Mouse (Mus musculus): ENCODE results near the gene Mecr.
"Not testable (repeated sequence)": the region's sequence is repeated elsewhere in the genome, so short reads cannot be mapped to it uniquely, and the experiment has no call there.

Gene Mecr

DNA sequence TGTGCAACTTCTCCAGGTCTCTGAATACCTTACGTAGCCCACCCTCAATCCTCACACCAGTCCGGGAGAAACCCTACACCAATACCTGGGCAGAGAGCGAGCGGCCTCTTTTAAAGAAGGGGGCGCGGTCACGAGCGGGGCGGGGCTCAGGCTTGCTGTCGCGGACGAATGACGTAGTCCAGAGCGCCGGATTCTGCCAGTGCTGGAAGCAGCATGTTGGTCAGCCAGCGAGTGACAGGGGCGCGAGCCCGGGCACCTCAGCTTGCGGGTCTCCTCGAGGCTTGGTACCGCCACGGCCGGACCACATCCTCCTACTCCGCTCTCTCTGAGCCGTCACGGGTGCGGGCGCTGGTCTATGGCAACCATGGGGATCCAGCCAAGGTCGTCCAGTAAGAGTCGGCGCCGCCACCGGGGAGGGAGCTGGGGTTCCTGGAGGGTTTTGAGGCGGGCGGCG lies at the start of gene Mecr:
TSS of gene Mecr (plus strand) at position 181 of the 454 bp plus-strand sequence.
- peak; percentile 91 for DNase-seq (ENCODE audit: low read depth, low spot score)
- no peaks in the 10 kb centered on the region for H3K36me3 ChIP-seq (ENCODE audit: control insufficient read depth, insufficient read depth, low read length, poor library complexity, severe bottlenecking)
- H3K27me3 ChIP-seq (ENCODE audit: control insufficient read depth, insufficient read depth, low read length, poor library complexity, severe bottlenecking) = peaks cover 2% of the 10 kb centered on the region

- no peak for DNase-seq (ENCODE audit: low read depth, low spot score)
- H3K27me3 ChIP-seq (ENCODE audit: control insufficient read depth, insufficient read depth, low read length, poor library complexity, severe bottlenecking) = no peaks in the 10 kb centered on the region; the same call in 1 of the 2 replicates
- no peaks in the 10 kb centered on the region for H3K36me3 ChIP-seq (ENCODE audit: control insufficient read depth, insufficient read depth, low read length, poor library complexity, severe bottlenecking)
Observed at GRCm38 (mm10) chr4:131796312-131797080, 46.8 kb upstream of the Mecr start.

DNA sequence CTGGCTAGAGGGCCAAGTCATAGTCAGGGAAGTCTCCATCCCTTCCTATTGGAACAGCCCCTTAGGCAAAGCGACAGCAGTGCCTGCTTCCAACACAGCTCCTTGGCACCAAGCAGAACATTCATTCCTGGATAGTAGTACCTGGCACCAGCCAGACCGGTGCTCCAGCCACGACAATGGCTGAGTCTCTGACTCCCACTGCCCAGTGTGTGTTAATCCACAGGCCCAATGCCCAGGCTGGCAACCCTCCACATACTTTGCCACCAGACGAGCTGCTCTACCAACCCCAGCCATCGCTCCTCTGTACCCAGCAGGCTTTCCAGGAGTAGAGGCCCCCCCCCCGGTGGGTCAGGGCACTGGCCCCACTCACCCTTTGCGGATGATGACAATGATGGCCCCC lies 45.8 kb upstream of the Mecr start:
- H3K36me3 ChIP-seq (ENCODE audit: control insufficient read depth, insufficient read depth, low read length, poor library complexity, severe bottlenecking) = no peaks in the 10 kb centered on the region
- DNase-seq (ENCODE audit: low read depth, low spot score) = no peak
- no peaks in the 10 kb centered on the region; the same call in 1 of the 2 replicates for H3K27me3 ChIP-seq (ENCODE audit: control insufficient read depth, insufficient read depth, low read length, poor library complexity, severe bottlenecking)

DNA sequence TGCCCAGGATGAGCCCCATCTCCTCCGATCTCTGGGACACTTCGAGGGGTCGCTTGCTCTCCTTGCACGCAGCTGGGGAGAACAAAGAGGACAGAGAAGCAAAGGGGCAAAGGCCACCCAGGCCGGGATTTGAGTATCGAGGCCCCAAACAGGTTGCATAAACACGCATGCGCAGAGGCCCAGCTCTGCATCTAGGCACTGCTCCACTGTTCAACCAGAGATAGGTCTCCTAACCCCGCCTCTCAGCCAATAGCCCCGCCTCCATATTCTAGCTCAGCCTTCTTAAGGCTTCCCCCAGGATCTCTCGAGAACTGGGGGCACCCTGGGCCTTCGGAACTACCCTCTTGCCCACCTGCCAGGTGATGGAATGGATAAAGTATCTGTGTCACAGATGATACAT lies 45.4 kb upstream of the Mecr start:
- Histone ChIP-seq H3K36me3 (ENCODE audit: control insufficient read depth, insufficient read depth, low read length, poor library complexity, severe bottlenecking) (no peaks in the 10 kb centered on the region), H3K27me3 (ENCODE audit: control insufficient read depth, insufficient read depth, low read length, poor library complexity, severe bottlenecking) (no peaks in the 10 kb centered on the region; the same call in 1 of the 2 replicates)
- no peak for DNase-seq (ENCODE audit: low read depth, low spot score)

DNA sequence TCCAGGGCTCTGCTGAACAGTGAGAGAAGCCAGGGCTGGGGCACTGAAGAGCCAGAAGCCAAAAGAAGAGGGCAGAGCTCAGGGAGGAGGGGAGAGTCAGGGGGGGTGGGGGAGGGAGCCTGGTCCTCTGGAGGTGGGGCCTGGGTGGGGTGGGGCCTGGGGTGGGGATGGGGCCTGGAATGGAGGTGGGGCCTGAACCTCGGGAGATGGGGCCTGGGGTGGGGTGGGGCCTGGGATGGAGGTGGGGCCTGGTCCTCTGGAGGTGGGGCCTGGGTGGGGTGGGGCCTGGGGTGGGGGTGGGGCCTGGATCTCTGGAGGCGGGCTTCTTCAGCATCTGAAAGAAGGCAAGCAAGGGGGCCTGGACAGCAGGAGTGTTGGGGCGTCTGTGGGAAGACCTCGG lies 44.3 kb upstream of the Mecr start:
- Histone ChIP-seq H3K36me3 (ENCODE audit: control insufficient read depth, insufficient read depth, low read length, poor library complexity, severe bottlenecking) (no peaks in the 10 kb centered on the region), H3K27me3 (ENCODE audit: control insufficient read depth, insufficient read depth, low read length, poor library complexity, severe bottlenecking) (no peaks in the 10 kb centered on the region)
- no peak for DNase-seq (ENCODE audit: low read depth, low spot score)

- DNase-seq (ENCODE audit: low read depth, low spot score) = no peak
- no peaks in the 10 kb centered on the region for H3K27me3 ChIP-seq (ENCODE audit: control insufficient read depth, insufficient read depth, low read length, poor library complexity, severe bottlenecking)
- no peaks in the 10 kb centered on the region for H3K36me3 ChIP-seq (ENCODE audit: control insufficient read depth, insufficient read depth, low read length, poor library complexity, severe bottlenecking)
Observed at GRCm38 (mm10) chr4:131803846-131804245, 39.4 kb upstream of the Mecr start.

DNA sequence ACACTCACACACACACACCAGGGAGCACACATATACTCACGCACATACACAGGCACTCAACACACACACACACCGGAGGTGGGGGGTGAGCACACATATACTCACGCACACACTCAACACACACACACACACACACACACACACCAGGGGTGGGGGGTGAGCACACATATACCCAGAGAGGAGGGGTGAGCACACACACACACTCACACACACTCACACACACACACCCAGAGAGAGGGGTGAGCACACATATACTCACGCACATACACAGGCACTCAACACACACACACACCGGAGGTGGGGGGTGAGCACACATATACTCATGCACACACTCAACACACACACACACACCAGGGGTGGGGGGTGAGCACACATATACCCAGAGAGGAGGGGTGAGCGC lies 38.5 kb upstream of the Mecr start:
- DNase-seq (ENCODE audit: low read depth, low spot score); H3K36me3 ChIP-seq (ENCODE audit: control insufficient read depth, insufficient read depth, low read length, poor library complexity, severe bottlenecking); H3K27me3 ChIP-seq (ENCODE audit: control insufficient read depth, insufficient read depth, low read length, poor library complexity, severe bottlenecking): not testable (repeated sequence)

DNA sequence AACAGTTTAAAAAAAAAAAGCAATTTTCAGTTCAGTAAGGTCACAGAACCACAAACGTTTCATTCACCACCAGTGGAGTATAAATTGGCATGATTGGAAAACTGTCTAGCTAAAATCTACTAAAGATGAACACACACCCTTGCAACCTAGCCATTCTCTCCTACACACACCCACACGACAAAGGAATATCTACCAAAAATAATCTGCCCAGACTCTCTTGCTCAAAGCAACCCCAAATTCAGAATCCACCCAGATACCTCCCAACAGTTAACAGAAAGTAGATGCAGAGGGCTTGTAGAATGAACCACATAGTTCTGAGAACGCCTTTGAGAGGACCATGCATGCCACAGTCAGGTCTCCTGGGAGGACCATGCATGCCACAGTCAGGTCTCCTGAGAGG lies 38.0 kb upstream of the Mecr start:
- Histone ChIP-seq H3K27me3 (ENCODE audit: control insufficient read depth, insufficient read depth, low read length, poor library complexity, severe bottlenecking) (no peaks in the 10 kb centered on the region), H3K36me3 (ENCODE audit: control insufficient read depth, insufficient read depth, low read length, poor library complexity, severe bottlenecking) (no peaks in the 10 kb centered on the region)
- DNase-seq (ENCODE audit: low read depth, low spot score) = no peak

DNA sequence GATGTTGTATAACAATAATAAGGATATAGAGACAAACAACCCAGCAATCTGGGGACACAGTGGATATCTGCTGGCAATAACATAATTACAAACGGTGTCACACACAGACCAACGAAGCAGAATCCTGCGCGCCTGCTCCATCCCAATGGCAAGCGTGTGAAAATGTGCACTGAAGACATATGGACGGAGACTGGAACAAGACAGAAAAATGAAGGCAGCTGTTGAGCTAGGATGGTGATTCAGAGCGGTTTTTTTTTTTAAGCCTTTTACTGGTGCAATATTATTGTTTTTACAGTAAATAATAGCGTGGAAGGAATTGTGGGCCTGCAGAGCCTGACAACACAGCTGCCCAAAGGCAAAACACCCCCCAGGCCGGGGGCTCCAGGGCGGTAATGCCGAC lies 30.8 kb upstream of the Mecr start:
- H3K27me3 ChIP-seq (ENCODE audit: control insufficient read depth, insufficient read depth, low read length, poor library complexity, severe bottlenecking) = no peaks in the 10 kb centered on the region
- H3K36me3 ChIP-seq (ENCODE audit: control insufficient read depth, insufficient read depth, low read length, poor library complexity, severe bottlenecking) = no peaks in the 10 kb centered on the region
- no peak for DNase-seq (ENCODE audit: low read depth, low spot score)

GRCm38 (mm10) chr4:131813798-131814197 lies 29.5 kb upstream of the Mecr start:
- H3K36me3 ChIP-seq (ENCODE audit: control insufficient read depth, insufficient read depth, low read length, poor library complexity, severe bottlenecking) = no peaks in the 10 kb centered on the region
- no peaks in the 10 kb centered on the region for H3K27me3 ChIP-seq (ENCODE audit: control insufficient read depth, insufficient read depth, low read length, poor library complexity, severe bottlenecking)
- DNase-seq (ENCODE audit: low read depth, low spot score) = no peak

- DNase-seq (ENCODE audit: low read depth, low spot score) = no peak
- no peaks in the 10 kb centered on the region for H3K27me3 ChIP-seq (ENCODE audit: control insufficient read depth, insufficient read depth, low read length, poor library complexity, severe bottlenecking)
Observed at GRCm38 (mm10) chr4:131814869-131815268, 28.4 kb upstream of the Mecr start.

GRCm38 (mm10) chr4:131815774-131816173 lies 27.5 kb upstream of the Mecr start:
- Histone ChIP-seq H3K36me3 (ENCODE audit: control insufficient read depth, insufficient read depth, low read length, poor library complexity, severe bottlenecking) (no peaks in the 10 kb centered on the region), H3K27me3 (ENCODE audit: control insufficient read depth, insufficient read depth, low read length, poor library complexity, severe bottlenecking) (no peaks in the 10 kb centered on the region)
- no peak for DNase-seq (ENCODE audit: low read depth, low spot score)

More at GRCm38 (mm10) chr4:131814869-131815268, 28.4 kb upstream of the Mecr start:
- H3K36me3 ChIP-seq (ENCODE audit: control insufficient read depth, insufficient read depth, low read length, poor library complexity, severe bottlenecking) = no peaks in the 10 kb centered on the region

GRCm38 (mm10) chr4:131818926-131819325 lies 24.3 kb upstream of the Mecr start:
- H3K36me3 ChIP-seq (ENCODE audit: control insufficient read depth, insufficient read depth, low read length, poor library complexity, severe bottlenecking) = no peaks in the 10 kb centered on the region
- H3K27me3 ChIP-seq (ENCODE audit: control insufficient read depth, insufficient read depth, low read length, poor library complexity, severe bottlenecking) = no peaks in the 10 kb centered on the region
- no peak for DNase-seq (ENCODE audit: low read depth, low spot score)

GRCm38 (mm10) chr4:131821161-131821731 lies 22.0 kb upstream of the Mecr start:
- Histone ChIP-seq H3K36me3 (ENCODE audit: control insufficient read depth, insufficient read depth, low read length, poor library complexity, severe bottlenecking) (no peaks in the 10 kb centered on the region), H3K27me3 (ENCODE audit: control insufficient read depth, insufficient read depth, low read length, poor library complexity, severe bottlenecking) (no peaks in the 10 kb centered on the region)
- no peak for DNase-seq (ENCODE audit: low read depth, low spot score)

DNA sequence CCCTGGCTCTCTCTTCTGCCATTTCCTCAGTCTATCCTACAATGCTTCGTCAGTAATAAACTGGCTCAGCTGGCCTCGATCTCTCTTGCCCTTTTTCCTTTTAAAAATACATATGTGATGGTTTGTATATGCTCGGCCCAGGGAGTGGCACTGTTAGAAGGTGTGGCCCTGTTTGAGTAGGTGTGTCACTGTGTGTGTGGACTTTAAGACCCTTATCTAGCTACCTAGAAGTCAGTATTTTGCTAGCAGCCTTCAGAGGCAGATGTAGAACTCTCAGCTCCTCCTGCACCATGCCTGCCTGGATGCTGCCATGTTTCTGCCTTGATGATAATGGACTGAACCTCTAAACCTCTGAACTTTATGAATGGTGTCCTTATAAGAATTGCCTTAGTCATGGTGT lies 20.7 kb upstream of the Mecr start:
- H3K27me3 ChIP-seq (ENCODE audit: control insufficient read depth, insufficient read depth, low read length, poor library complexity, severe bottlenecking) = no peaks in the 10 kb centered on the region
- no peak for DNase-seq (ENCODE audit: low read depth, low spot score)
- no peaks in the 10 kb centered on the region for H3K36me3 ChIP-seq (ENCODE audit: control insufficient read depth, insufficient read depth, low read length, poor library complexity, severe bottlenecking)
